Mouse (Mus musculus): ENCODE results near the gene Il20.

The Il20 gene

DNA sequence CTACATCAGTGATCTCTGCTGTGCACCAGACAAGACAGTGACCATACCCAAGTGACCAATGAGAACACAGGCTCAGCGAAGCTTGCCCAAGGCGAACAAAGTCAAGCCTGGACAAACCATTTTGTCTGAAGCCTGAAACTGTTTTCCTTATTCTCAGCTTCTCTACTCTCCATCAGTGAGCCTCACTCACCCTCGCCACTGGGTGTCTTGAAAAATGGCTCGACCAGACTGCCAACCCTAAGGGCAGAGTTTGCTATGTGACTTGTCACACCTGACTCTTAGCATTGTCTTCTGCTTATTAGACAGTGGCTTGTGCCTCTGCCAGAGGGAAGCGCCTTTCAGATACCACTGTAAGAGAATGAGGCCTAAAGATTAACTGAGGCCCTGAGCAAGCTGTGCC is 46.5 kb downstream of the Il20 start:
- DNase-seq, result no peak

DNA sequence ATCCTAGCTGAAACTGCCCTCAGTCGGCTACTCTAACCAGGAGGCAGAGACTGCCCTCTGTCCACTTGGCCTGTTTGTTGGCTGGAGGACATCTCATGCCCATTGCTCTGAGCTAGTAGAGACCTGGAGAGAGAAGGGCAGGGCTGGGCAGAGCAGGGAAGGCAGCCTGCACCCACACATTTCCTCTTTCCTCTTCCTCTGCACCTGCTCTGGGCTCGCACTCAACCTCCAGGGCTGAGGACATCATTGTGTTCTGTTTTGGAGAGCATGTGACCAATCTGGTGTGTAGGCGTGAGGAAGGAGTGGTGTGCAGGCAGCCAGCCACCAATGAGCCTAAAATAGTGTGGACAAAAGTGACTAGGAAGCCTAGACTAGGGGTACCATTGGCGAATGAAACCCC is 47.0 kb downstream of the Il20 start:
- DNase-seq, result no peak

DNA sequence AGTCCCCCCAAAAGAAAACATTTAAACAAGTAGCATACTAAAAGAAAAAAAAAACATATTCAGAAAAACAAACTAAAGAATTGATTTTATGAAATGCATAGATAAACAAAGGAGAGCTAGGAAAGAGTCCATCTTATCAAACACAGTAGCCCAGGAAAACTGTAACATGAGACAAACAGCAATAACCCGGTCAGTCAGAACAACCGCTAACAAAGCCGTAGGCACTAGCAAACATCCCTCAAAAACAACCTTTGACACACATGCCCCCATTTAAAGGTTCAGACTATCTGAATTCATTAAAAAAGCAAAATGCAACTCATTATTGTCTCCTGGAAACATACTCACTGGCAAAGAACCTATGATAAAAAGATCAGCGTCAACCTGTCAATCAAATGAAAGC is 53.8 kb downstream of the Il20 start:
- no peak for DNase-seq

All from kidney, adult 8-10 months (tissue).